Mouse (Mus musculus) olfactory bulb, adult 2 months (tissue): ENCODE measurements around the gene Prpf40b.

ENCODE experiments used
- CTCF ChIP-seq: fragments of 200-500 bp; IDR thresholded peaks from 2 replicates; pipeline ENCODE4 v1.5.1; 2012; ENCODE audit warnings: low read depth, mild to moderate bottlenecking, low read length, moderate library complexity; ENCODE audit not compliant: insufficient read depth
- POLR2A ChIP-seq: fragments of 200-500 bp; IDR thresholded peaks from 2 replicates; pipeline ENCODE4 v1.6.1; 2012; ENCODE audit warnings: mild to moderate bottlenecking, low read depth, low read length, moderate library complexity; ENCODE audit not compliant: insufficient read depth

DNA sequence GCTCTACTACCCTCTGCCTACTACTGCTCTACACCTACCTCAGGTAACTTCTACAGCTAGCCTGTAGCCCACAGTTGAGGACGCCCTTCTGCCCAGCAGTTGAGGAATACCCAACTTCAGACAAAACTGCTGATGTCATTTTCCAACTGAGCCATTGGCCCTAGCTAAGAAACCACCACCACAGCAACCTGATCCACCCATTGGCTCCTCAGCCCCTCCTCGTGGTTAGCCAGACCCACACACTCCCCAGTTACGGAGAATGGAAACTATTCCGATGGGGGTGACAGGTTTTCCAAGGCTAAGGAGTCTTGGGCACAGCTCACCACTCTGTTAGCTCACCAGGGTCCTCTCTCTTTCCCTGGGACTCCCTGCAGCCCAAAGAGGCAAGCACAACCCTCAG, 50.1 kb downstream of the Prpf40b start:
- TF ChIP-seq CTCF (no peak), POLR2A (no peak)
